Mouse (Mus musculus) Patski (cell line): ENCODE results near the gene Spocd1. TPM values are rescaled to one million over a fixed set of nuclear protein-coding genes. Genes with fewer than 3 reads are reported as not detected.
A peak's percentile ranks its signal among the peaks of the same experiment; 100 is the strongest.

Source experiments
- ATAC-seq: fragments of 100-300 bp; one replicate; pipeline ENCODE4 v1.8.0; 2021
- CTCF ChIA-PET: fragments of 350-600 bp; sonication (Branson Sonifier 250); formaldehyde crosslinking; loops from one replicate; lab custom pipeline; 2022; ENCODE audit warnings: inconsistent platforms; lab: Charles Lee
- POLR2A ChIA-PET: fragments of 350-600 bp; sonication (Branson Sonifier 250); formaldehyde crosslinking; loops from one replicate; lab custom pipeline; 2022; ENCODE audit warnings: antibody characterized with exemption, inconsistent platforms; lab: Charles Lee
- DNase-seq: peaks from one replicate; pipeline ENCODE4 v3.0.0-alpha.2; 2011; ENCODE audit warnings: low read depth, low spot score
- H3K27me3 ChIP-seq: fragments of 371-371 bp; one replicate; pipeline ENCODE4 v1.5.1; 2021
- CTCF ChIP-seq: fragments of 100-300 bp; IDR thresholded peaks from one replicate; pipeline ENCODE4 v1.5.1; 2021
- in situ Hi-C: fragments of 300-500 bp; cut with MboI; formaldehyde crosslinking; loops from 3 replicates; pipeline ENCODE4 v1.11.1; 2018; ENCODE audit warnings: low pct_unique_long_range_greater_than_20kb, mixed read lengths
- polyA plus RNA-seq: library from polyadenylated mRNA; unstranded; gene quantifications from one replicate; pipeline ENCODE4 v1.2.3, GENCODE M21; 2021

Gene Spocd1
- polyA plus RNA-seq, 1 experiment from 2014 or later = 0.03 TPM

- ChIA-PET CTCF (no interaction called here), POLR2A (no interaction called here)
- no peak for ATAC-seq
- in situ Hi-C loops = no loop called here
- DNase-seq = no peak
- TF ChIP-seq CTCF = no peak
- no peaks in the 10 kb centered on the region for H3K27me3 ChIP-seq
These were observed 58.9 kb downstream of the Spocd1 start for GRCm38 (mm10) chr4:129987825-129988504.

GRCm38 (mm10) chr4:129989925-129990324 lies 60.9 kb downstream of the Spocd1 start:
- in situ Hi-C loops = no loop called here
- TF ChIP-seq CTCF = no peak
- ATAC-seq (no peak), DNase-seq (no peak)
- POLR2A ChIA-PET = no interaction called here
- CTCF ChIA-PET = interaction anchor here (0.6 kb wide), 1 partner anchor 25 kb away, joined by 3 read pairs; no protein-coding TSS in a partner anchor
- no peaks in the 10 kb centered on the region for H3K27me3 ChIP-seq

- in situ Hi-C loops = no loop called here
- ChIA-PET CTCF (no interaction called here), POLR2A (interaction anchor here (0.7 kb wide), 1 partner anchor 10 kb away, joined by 3 read pairs; no protein-coding TSS in a partner anchor)
These were observed 63.7 kb downstream of the Spocd1 start for GRCm38 (mm10) chr4:129992720-129993119.

GRCm38 (mm10) chr4:129993213-129993612 lies 64.2 kb downstream of the Spocd1 start:
- TF ChIP-seq CTCF = no peak
- no peak for ATAC-seq
- H3K27me3 ChIP-seq = no peaks in the 10 kb centered on the region
- CTCF ChIA-PET = no interaction called here
- in situ Hi-C loops = no loop called here
- POLR2A ChIA-PET = interaction anchor here (0.7 kb wide), 1 partner anchor 10 kb away, joined by 3 read pairs; no protein-coding TSS in a partner anchor
- no peak for DNase-seq

More at GRCm38 (mm10) chr4:129992720-129993119, 63.7 kb downstream of the Spocd1 start:
- DNase-seq (no peak), ATAC-seq (no peak)
- H3K27me3 ChIP-seq = no peaks in the 10 kb centered on the region
- no peak for TF ChIP-seq CTCF

GRCm38 (mm10) chr4:129993944-129994695 lies 65.1 kb downstream of the Spocd1 start:
- POLR2A ChIA-PET = no interaction called here
- DNase-seq (peak; percentile 35), ATAC-seq (no peak)
- H3K27me3 ChIP-seq = no peaks in the 10 kb centered on the region
- in situ Hi-C loops = no loop called here
- TF ChIP-seq CTCF = no peak
- CTCF ChIA-PET = no interaction called here

GRCm38 (mm10) chr4:129994728-129995127 lies 65.7 kb downstream of the Spocd1 start:
- DNase-seq (no peak), ATAC-seq (no peak)
- no peaks in the 10 kb centered on the region for H3K27me3 ChIP-seq
- in situ Hi-C loops = no loop called here
- ChIA-PET CTCF (no interaction called here), POLR2A (no interaction called here)
- no peak for TF ChIP-seq CTCF

- ChIA-PET POLR2A (no interaction called here), CTCF (no interaction called here)
- DNase-seq (no peak), ATAC-seq (no peak)
- H3K27me3 ChIP-seq = no peaks in the 10 kb centered on the region
- in situ Hi-C loops = no loop called here
- no peak for TF ChIP-seq CTCF
These were observed 66.2 kb downstream of the Spocd1 start for GRCm38 (mm10) chr4:129995255-129995654.

- no peak for DNase-seq
- in situ Hi-C loops = no loop called here
- ChIA-PET POLR2A (no interaction called here), CTCF (no interaction called here)
- H3K27me3 ChIP-seq = no peaks in the 10 kb centered on the region
- no peak for ATAC-seq
- no peak for TF ChIP-seq CTCF
These were observed 67.0 kb downstream of the Spocd1 start for GRCm38 (mm10) chr4:129996015-129996414.

- ATAC-seq (no peak), DNase-seq (no peak)
- ChIA-PET POLR2A (no interaction called here), CTCF (no interaction called here)
- no peak for TF ChIP-seq CTCF
- no peaks in the 10 kb centered on the region for H3K27me3 ChIP-seq
- in situ Hi-C loops = no loop called here
These were observed 69.1 kb downstream of the Spocd1 start for GRCm38 (mm10) chr4:129998124-129998523.

GRCm38 (mm10) chr4:130001710-130002109 lies 72.7 kb downstream of the Spocd1 start:
- POLR2A ChIA-PET = no interaction called here
- in situ Hi-C loops = no loop called here

GRCm38 (mm10) chr4:130002157-130002556 lies 73.1 kb downstream of the Spocd1 start:
- CTCF ChIA-PET = no interaction called here
- H3K27me3 ChIP-seq = no peaks in the 10 kb centered on the region
- TF ChIP-seq CTCF = no peak
- POLR2A ChIA-PET = no interaction called here
- ATAC-seq = no peak
- in situ Hi-C loops = no loop called here
- no peak for DNase-seq

More at GRCm38 (mm10) chr4:130001710-130002109, 72.7 kb downstream of the Spocd1 start:
- ATAC-seq = no peak
- no peak for TF ChIP-seq CTCF
- no peak for DNase-seq
- CTCF ChIA-PET = no interaction called here
- H3K27me3 ChIP-seq = no peaks in the 10 kb centered on the region
